Mouse (Mus musculus) MEL (cell line): ENCODE measurements at regions not wholly inside any gene's neighbourhood (a gene's known extent, or its start where the extent isn't known, plus 50 kb on each side); places are given as distances from the start of the nearest gene placed in this dataset.

Experiments
- CTCF ChIP-seq, 3 experiments: IDR thresholded peaks in 2 of 3; conservative IDR thresholded peaks in 1 of 3; 2 replicates each; pipeline ENCODE4 v1.5.1; 2011 to 2012; ENCODE audit warnings: low read length in 3 of 3, low read depth in 2 of 3, mild to moderate bottlenecking in 2 of 3, improper control_type of control experiment in 1 of 3, inconsistent platforms in 1 of 3, mixed read lengths in 1 of 3, moderate library complexity in 1 of 3; ENCODE audit not compliant: control insufficient read depth in 1 of 3, insufficient read depth in 1 of 3, poor library complexity in 1 of 3, severe bottlenecking in 1 of 3
- E2F4 ChIP-seq: IDR thresholded peaks from 2 replicates; pipeline ENCODE4 v1.6.1; 2011; ENCODE audit warnings: low read depth, low read length, improper control_type of control experiment, borderline replicate concordance
- ELF1 ChIP-seq: IDR thresholded peaks from 2 replicates; pipeline ENCODE4 v1.6.1; 2014; ENCODE audit warnings: low read depth, mild to moderate bottlenecking, inconsistent platforms, low read length, improper control_type of control experiment, moderate library complexity
- MYC ChIP-seq: IDR thresholded peaks from 2 replicates; pipeline ENCODE4 v1.6.1; 2011; ENCODE audit warnings: low read depth, mild to moderate bottlenecking, low read length, improper control_type of control experiment, moderate library complexity
- NELFE ChIP-seq: IDR thresholded peaks from 2 replicates; pipeline ENCODE4 v1.6.1; 2011; ENCODE audit warnings: low read depth, low read length, improper control_type of control experiment
- NRF1 ChIP-seq: IDR thresholded peaks from 2 replicates; pipeline ENCODE4 v1.6.1; 2014; ENCODE audit warnings: low read depth, mild to moderate bottlenecking, inconsistent platforms, low read length, improper control_type of control experiment, moderate library complexity; ENCODE audit not compliant: poor library complexity, insufficient read depth, severe bottlenecking
- POLR2A ChIP-seq, 2 experiments: IDR thresholded peaks; 2 replicates each; pipeline ENCODE4 v1.6.1; 2011 to 2012; ENCODE audit warnings: low read length in 2 of 2, mild to moderate bottlenecking in 2 of 2, control low read depth in 1 of 2, improper control_type of control experiment in 1 of 2, low read depth in 1 of 2, moderate library complexity in 1 of 2; ENCODE audit not compliant: control insufficient read depth in 1 of 2, insufficient read depth in 1 of 2, poor library complexity in 1 of 2
- SIN3A ChIP-seq: IDR thresholded peaks from 2 replicates; pipeline ENCODE4 v1.6.1; 2012; ENCODE audit warnings: low read length, improper control_type of control experiment, inconsistent platforms
- SMC3 ChIP-seq: IDR thresholded peaks from 2 replicates; pipeline ENCODE4 v1.6.1; 2011; ENCODE audit warnings: low read depth, low read length, improper control_type of control experiment

DNA sequence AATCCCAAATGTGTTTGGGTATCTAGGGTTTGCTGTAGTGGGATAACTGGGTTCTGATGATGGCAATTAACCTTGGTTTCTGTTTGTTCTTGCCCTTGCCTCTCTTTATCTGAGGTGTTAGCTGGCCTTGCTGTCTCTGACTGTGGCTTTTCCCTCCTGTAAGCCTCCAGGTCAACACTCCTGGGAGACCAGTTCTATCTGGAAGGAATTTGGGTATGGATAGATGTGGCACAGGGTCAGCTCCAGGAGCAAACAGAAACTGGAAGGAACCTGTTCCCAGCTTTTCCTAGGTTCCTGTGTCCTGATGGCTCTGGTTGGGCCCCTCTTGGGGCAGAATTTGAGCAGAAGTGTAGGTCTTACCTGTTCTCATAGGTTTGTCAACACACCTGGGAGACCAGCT is 2725.8 kb downstream of the Gm37988 start:
- TF ChIP-seq SIN3A (no peak), POLR2A (IDR thresholded peaks at IDR 0.05; ENCODE audit: control insufficient read depth in 1 of 2, insufficient read depth in 1 of 2, low read depth in 1 of 2, low read length in 2 of 2, poor library complexity in 1 of 2) (no peak), CTCF (IDR thresholded peaks at IDR 0.05 in 2 of 3, conservative IDR thresholded peaks at IDR 0.05 in 1 of 3; ENCODE audit: control insufficient read depth in 1 of 3, insufficient read depth in 1 of 3, low read depth in 2 of 3, low read length in 3 of 3, poor library complexity in 1 of 3, severe bottlenecking in 1 of 3) (no peak), E2F4 (no peak), MYC (no peak), SMC3 (no peak), NRF1 (no peak), ELF1 (no peak), NELFE (no peak)
